Mouse (Mus musculus) C2C12 (cell line): Measurements from ENCODE around the gene Dnaja2. TPM values are rescaled to one million over a fixed set of nuclear protein-coding genes. Genes with fewer than 3 reads are reported as not detected.

Experiments used
- H3K27me3 ChIP-seq: one replicate; pipeline ENCODE4 v1.6.1; 2011; ENCODE audit not compliant: control insufficient read depth, insufficient read depth, insufficient read length
- H3K36me3 ChIP-seq: one replicate; pipeline ENCODE4 v1.6.1; 2011; ENCODE audit not compliant: control insufficient read depth, insufficient read depth
- H3K4me3 ChIP-seq: one replicate; pipeline ENCODE4 v1.5.1; 2011; ENCODE audit warnings: mild to moderate bottlenecking, control low read depth; ENCODE audit not compliant: poor library complexity, insufficient read depth, severe bottlenecking
- H3K79me2 ChIP-seq: one replicate; pipeline ENCODE4 v1.6.1; 2011; ENCODE audit not compliant: control insufficient read depth, insufficient read depth
- H3K79me3 ChIP-seq: one replicate; pipeline ENCODE4 v1.6.1; 2011; ENCODE audit warnings: low read depth, control low read depth
- H3ac ChIP-seq: one replicate; pipeline ENCODE3; 2011; ENCODE audit warnings: low read depth; ENCODE audit not compliant: control insufficient read depth, insufficient read length
- CEBPB ChIP-seq: IDR thresholded peaks from one replicate; pipeline ENCODE4 v1.6.1; 2011; ENCODE audit warnings: low read depth, mild to moderate bottlenecking, control low read depth, moderate library complexity
- CTCF ChIP-seq: IDR thresholded peaks from one replicate; pipeline ENCODE4 v1.5.1; 2011; ENCODE audit not compliant: control insufficient read depth, insufficient read depth, insufficient read length
- FOSL1 ChIP-seq: IDR thresholded peaks from one replicate; pipeline ENCODE4 v1.8.0; 2011; ENCODE audit warnings: mild to moderate bottlenecking, low read length; ENCODE audit not compliant: poor library complexity, insufficient read depth, severe bottlenecking
- MAX ChIP-seq: IDR thresholded peaks from one replicate; pipeline ENCODE4 v1.6.1; 2011; ENCODE audit warnings: mild to moderate bottlenecking, control low read depth
- MYOD1 ChIP-seq: IDR thresholded peaks from one replicate; pipeline ENCODE4 v1.6.1; 2011; ENCODE audit warnings: low read depth; ENCODE audit not compliant: control insufficient read depth, insufficient read length
- MYOG ChIP-seq: IDR thresholded peaks from one replicate; pipeline ENCODE4 v1.6.1; 2011; ENCODE audit not compliant: control insufficient read depth, insufficient read length; ENCODE audit errors: extremely low read depth
- USF1 ChIP-seq: IDR thresholded peaks from one replicate; pipeline ENCODE4 v1.6.1; 2011; ENCODE audit warnings: low read depth, mild to moderate bottlenecking, control low read depth, moderate library complexity
- polyA plus RNA-seq: library from polyadenylated mRNA; unstranded; fragments of >200 nt; fragmentation: generic; extraction: Trizol; gene quantifications from one replicate; pipeline ENCODE4 v1.2.1, GENCODE M21; 2012; ENCODE audit warnings: missing spikeins

Gene Dnaja2
- polyA plus RNA-seq, 1 experiment = 104 TPM

DNA sequence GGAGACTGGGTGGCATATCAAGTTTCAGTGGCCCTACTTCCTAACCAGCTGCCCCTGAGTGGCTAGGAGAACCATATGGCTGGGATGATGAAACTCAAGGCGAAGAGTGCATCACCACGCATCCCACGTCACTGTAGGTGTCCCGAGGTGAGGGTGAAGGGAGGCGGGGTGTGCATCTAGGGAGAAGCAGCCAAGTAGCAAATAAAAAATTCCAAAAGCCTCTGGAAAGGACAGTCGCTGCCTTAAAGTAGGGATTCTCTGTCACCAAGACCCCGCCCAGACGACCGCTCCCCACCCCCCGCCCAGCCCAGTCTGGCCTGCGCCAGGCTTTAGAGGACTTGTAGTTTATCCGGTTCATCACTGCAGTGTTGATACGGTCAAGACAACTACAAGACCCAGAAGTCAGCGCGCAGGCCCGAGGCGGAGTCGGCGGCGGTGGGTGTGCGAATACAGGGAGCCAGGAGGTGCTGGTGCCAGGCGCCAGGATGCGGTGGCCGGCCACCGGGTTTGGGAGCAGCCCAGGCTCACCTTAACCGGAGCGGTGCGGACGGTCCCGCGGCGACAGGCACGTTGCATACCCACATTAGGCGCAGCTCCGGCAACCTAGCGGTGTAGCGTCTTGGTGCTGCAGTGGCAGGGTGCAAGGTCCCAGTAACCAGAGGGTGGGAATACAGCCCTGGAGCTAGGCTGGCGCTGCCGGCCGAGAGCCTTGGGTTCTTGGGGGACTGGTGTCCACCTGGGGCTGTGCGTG is 62.8 kb downstream of the Dnaja2 start, which contains the start of gene Gpt2:
TSS of gene Gpt2 (plus strand) at position 452 of the 751 bp plus-strand sequence.
- Histone ChIP-seq H3K79me2 (no peaks in the 10 kb centered on the region), H3ac (peak within 1 kb of the TSS; percentile 92)
- TF ChIP-seq CEBPB = peak; percentile 54
- no peak for TF ChIP-seq MAX

DNA sequence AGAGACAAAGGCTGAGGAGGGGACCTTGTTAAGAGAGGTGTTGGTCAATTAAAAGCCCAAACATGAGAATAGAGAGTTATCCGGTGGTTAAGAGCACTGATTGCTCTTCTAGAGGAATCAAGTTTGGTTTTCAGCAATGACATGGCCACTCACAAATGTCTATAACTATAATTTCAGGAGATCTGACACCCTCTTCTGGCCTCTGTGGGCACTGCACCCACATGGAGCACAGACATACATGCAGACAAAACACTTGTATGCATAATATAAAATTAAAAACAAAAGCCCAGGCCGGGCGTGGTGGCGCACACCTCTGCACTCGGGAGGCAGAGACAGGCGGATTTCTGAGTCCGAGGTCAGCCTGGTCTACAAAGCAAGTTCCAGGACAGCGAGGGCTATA is 65.6 kb downstream of the Dnaja2 start:
- no peak for TF ChIP-seq MAX
- TF ChIP-seq MYOD1 = no peak
- no peak for TF ChIP-seq USF1
- no peak for TF ChIP-seq MYOG
- no peak for TF ChIP-seq FOSL1
- no peak for TF ChIP-seq CEBPB
- no peak for TF ChIP-seq CTCF
- H3K4me3 ChIP-seq = no peak overlapping the region
- H3K79me2 ChIP-seq = no peaks in the 10 kb centered on the region
- no peaks in the 10 kb centered on the region for H3K27me3 ChIP-seq
- H3K79me3 ChIP-seq = no peaks in the 10 kb centered on the region
- H3K36me3 ChIP-seq = no peaks in the 10 kb centered on the region
- H3ac ChIP-seq = no peak overlapping the region

More for the DNA sequence above, 62.8 kb downstream of the Dnaja2 start, which contains the start of gene Gpt2:
- peak within 1 kb of the TSS; percentile 46 for H3K4me3 ChIP-seq
- no peaks in the 10 kb centered on the region for H3K27me3 ChIP-seq
- H3K36me3 ChIP-seq = no peaks in the 10 kb centered on the region
- H3K79me3 ChIP-seq = no peaks in the 10 kb centered on the region

DNA sequence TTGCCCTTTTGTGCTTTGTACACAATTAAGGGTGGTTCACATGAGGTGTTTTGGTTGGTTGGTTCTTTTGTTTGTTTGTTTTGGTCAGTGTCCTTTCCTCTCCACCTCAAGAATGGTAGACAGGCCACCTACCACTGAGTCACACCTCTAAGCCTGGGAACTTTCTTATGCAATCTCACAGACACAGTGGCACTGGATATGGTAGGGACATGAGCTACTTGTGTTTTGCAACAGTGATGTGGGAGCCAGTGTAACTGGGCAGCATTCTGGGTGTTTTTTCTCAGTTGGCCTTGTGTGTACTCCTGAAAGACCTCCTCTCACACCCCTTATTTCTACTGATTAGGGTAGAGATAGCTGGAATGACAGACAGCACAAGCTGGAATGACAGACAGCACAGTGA is 66.5 kb downstream of the Dnaja2 start:
- no peaks in the 10 kb centered on the region for H3K36me3 ChIP-seq
- H3ac ChIP-seq = no peak overlapping the region
- H3K4me3 ChIP-seq = no peak overlapping the region
- H3K79me2 ChIP-seq = no peaks in the 10 kb centered on the region
- TF ChIP-seq FOSL1 = no peak
- no peak for TF ChIP-seq MAX
- no peak for TF ChIP-seq MYOD1
- no peak for TF ChIP-seq CTCF
- TF ChIP-seq USF1 = no peak
- TF ChIP-seq MYOG = no peak
- TF ChIP-seq CEBPB = no peak
- H3K79me3 ChIP-seq = no peaks in the 10 kb centered on the region
- H3K27me3 ChIP-seq = no peaks in the 10 kb centered on the region

DNA sequence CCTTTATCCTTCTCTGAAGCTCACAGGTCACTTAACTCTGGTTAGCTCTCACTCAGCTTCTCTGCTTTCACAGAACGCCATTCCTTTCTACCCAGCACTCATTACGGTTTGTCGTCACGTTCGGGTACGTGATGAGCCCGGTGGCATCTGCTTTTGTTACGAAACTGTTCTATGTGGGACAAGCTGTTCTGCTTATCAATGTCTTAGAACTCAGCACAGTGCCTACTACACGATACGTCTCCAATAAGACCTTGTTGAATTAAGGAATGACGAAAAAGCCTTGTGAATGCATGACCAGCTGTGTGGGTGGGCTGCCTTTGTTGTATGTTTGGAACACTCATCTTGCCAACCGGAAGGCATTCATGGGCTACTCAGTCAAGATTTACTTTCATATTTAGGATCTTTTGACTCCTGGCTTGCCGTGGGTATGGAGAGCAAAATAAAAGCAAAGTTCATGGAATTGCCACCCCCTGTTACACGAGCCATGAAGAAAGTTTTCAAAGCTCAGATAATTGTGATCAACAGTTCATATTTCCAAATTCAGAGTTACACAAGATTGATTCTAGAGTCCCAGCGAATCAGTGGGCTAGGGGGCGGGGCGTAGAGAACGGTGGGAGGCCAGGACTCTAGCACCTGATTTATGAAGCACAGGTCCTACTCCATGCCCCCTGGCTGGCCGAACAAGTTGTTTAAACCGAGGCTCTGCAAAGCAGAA is 67.1 kb downstream of the Dnaja2 start:
- H3K27me3 ChIP-seq = no peaks in the 10 kb centered on the region

More for the DNA sequence above, 67.1 kb downstream of the Dnaja2 start:
- TF ChIP-seq CTCF (no peak), CEBPB (no peak), MYOD1 (no peak), USF1 (no peak), MAX (no peak), FOSL1 (no peak), MYOG (no peak)
- Histone ChIP-seq H3K79me3 (no peaks in the 10 kb centered on the region), H3K4me3 (no peak overlapping the region), H3K36me3 (no peaks in the 10 kb centered on the region), H3ac (no peak overlapping the region), H3K79me2 (no peaks in the 10 kb centered on the region)

Other genes starting within 250 kb of the Dnaja2 start
- not detected for gene Mylk3, start 169.0 kb downstream of the Dnaja2 start, polyA plus RNA-seq
- gene 4921524J17Rik, start 122.5 kb downstream of the Dnaja2 start, polyA plus RNA-seq = 5.3 TPM
- gene Gpt2, start 62.8 kb downstream of the Dnaja2 start, polyA plus RNA-seq = 27.6 TPM
- 0.18 TPM for gene Neto2, start 145.6 kb upstream of the Dnaja2 start, polyA plus RNA-seq